Mouse (Mus musculus) stomach, embryonic 14.5 days (tissue): Measurements from ENCODE around the gene Sufu. TPM values are rescaled to one million over a fixed set of nuclear protein-coding genes. Genes with fewer than 3 reads are reported as not detected.

Experiments
- ATAC-seq: fragments of 200-750 bp; cut with Nextera tagmentation; 2 replicates; pipeline ENCODE4 v1.8.0; 2017; ENCODE audit warnings: low read depth, moderate TSS enrichment; ENCODE audit not compliant: insufficient number of reproducible peaks, insufficient read depth, low FRiP score
- H3K27ac ChIP-seq: fragments of 300-500 bp; sonication (generic); 2 replicates; pipeline ENCODE4 v1.5.1; 2014; ENCODE audit warnings: mild to moderate bottlenecking, low read length, moderate library complexity, mixed read lengths
- H3K27me3 ChIP-seq: fragments of 300-500 bp; sonication (generic); 2 replicates; pipeline ENCODE4 v1.6.1; 2014; ENCODE audit warnings: low read length, control low read depth, mixed read lengths; ENCODE audit not compliant: control insufficient read depth, insufficient read depth
- H3K36me3 ChIP-seq: fragments of 300-500 bp; sonication (generic); 2 replicates; pipeline ENCODE4 v1.6.1; 2014; ENCODE audit warnings: mild to moderate bottlenecking, control low read depth, low read length, moderate library complexity, mixed read lengths; ENCODE audit not compliant: control insufficient read depth, insufficient read depth
- H3K4me1 ChIP-seq: fragments of 300-500 bp; sonication (generic); 2 replicates; pipeline ENCODE4 v1.6.1; 2014; ENCODE audit warnings: low read length, control low read depth, mixed read lengths; ENCODE audit not compliant: control insufficient read depth, insufficient read depth
- H3K4me2 ChIP-seq: fragments of 300-500 bp; sonication (generic); replicated peaks from 2 replicates; pipeline ENCODE4 v1.6.1; 2014; ENCODE audit warnings: low read depth, low read length, control low read depth
- H3K4me3 ChIP-seq: fragments of 300-500 bp; sonication (generic); 2 replicates; pipeline ENCODE4 v1.5.1; 2014; ENCODE audit warnings: low read depth, low read length, control low read depth
- H3K9ac ChIP-seq: fragments of 300-500 bp; sonication (generic); replicated peaks from 2 replicates; pipeline ENCODE4 v1.6.1; 2014; ENCODE audit warnings: low read depth, mild to moderate bottlenecking, control low read depth, low read length, moderate library complexity, mixed read lengths
- H3K9me3 ChIP-seq: fragments of 300-500 bp; sonication (generic); 2 replicates; pipeline ENCODE4 v1.6.1; 2016; ENCODE audit warnings: low read depth, low read length, control low read depth; ENCODE audit not compliant: control insufficient read depth
- WGBS: fragments of 180-500 bp; shearing (Covaris S2); extraction: QIAGEN DNeasy Blood & Tissue Kit; methylation state at CpG from one replicate; pipeline ENCODE4 v1.1.7; 2014; 5-methylcytosine and 5-hydroxymethylcytosine counted together
- polyA plus RNA-seq: library from polyadenylated mRNA; unstranded; fragments of >200 nt; fragmentation: Nextera tagmentation; extraction: Ambion mirVana; gene quantifications from 2 replicates; pipeline ENCODE4 v1.2.1, GENCODE M21; 2014

Gene Sufu
- polyA plus RNA-seq, 1 experiment from 2014 or later, result 35.4 TPM

GRCm38 (mm10) chr19:46375489-46375888 is 21.2 kb upstream of the Sufu start:
- WGBS, result 56% methylated on average over 5 of the region's 5 CpGs

GRCm38 (mm10) chr19:46375891-46376290 is 20.8 kb upstream of the Sufu start:
- no peak for ATAC-seq
- Histone ChIP-seq H3K9ac (no peak overlapping the region), H3K4me2 (no peak overlapping the region), H3K36me3 (peaks cover 36% of the 10 kb centered on the region), H3K4me3 (no peak overlapping the region), H3K27me3 (no peaks in the 10 kb centered on the region), H3K4me1 (no peaks in the 10 kb centered on the region), H3K27ac (no peak overlapping the region), H3K9me3 (no peaks in the 10 kb centered on the region)
- 17% methylated on average over 4 of the region's 4 CpGs for WGBS

More at GRCm38 (mm10) chr19:46375489-46375888, 21.2 kb upstream of the Sufu start:
- Histone ChIP-seq H3K4me1 (no peaks in the 10 kb centered on the region), H3K9ac (no peak overlapping the region), H3K9me3 (no peaks in the 10 kb centered on the region), H3K4me3 (no peak overlapping the region), H3K27ac (no peak overlapping the region), H3K36me3 (peaks cover 32% of the 10 kb centered on the region), H3K27me3 (no peaks in the 10 kb centered on the region), H3K4me2 (no peak overlapping the region)
- no peak for ATAC-seq

GRCm38 (mm10) chr19:46382275-46382674 is 14.4 kb upstream of the Sufu start:
- Histone ChIP-seq H3K9me3 (no peaks in the 10 kb centered on the region), H3K4me3 (no peak overlapping the region), H3K4me2 (no peak overlapping the region), H3K36me3 (peaks cover 86% of the 10 kb centered on the region), H3K27ac (no peak overlapping the region), H3K9ac (no peak overlapping the region), H3K27me3 (no peaks in the 10 kb centered on the region), H3K4me1 (no peaks in the 10 kb centered on the region)
- ATAC-seq, result no peak
- 90% methylated on average over 9 of the region's 9 CpGs for WGBS

- H3K27me3 ChIP-seq, result no peaks in the 10 kb centered on the region
- no peak overlapping the region for H3K9ac ChIP-seq
- no peak overlapping the region for H3K4me3 ChIP-seq
- no peak overlapping the region for H3K27ac ChIP-seq
- ATAC-seq, result no peak
- peaks cover 13% of the 10 kb centered on the region; the same call in 1 of the 2 replicates for H3K4me1 ChIP-seq
- no peaks in the 10 kb centered on the region for H3K9me3 ChIP-seq
- no peak overlapping the region for H3K4me2 ChIP-seq
- peaks cover 26% of the 10 kb centered on the region for H3K36me3 ChIP-seq
- WGBS, result 84% methylated on average over 5 of the region's 5 CpGs
These were observed 6.8 kb upstream of the Sufu start for GRCm38 (mm10) chr19:46389872-46390271.

GRCm38 (mm10) chr19:46392018-46392417 is 4.7 kb upstream of the Sufu start:
- no peak overlapping the region for H3K9ac ChIP-seq
- no peaks in the 10 kb centered on the region for H3K27me3 ChIP-seq
- no peak overlapping the region for H3K4me3 ChIP-seq
- no peak overlapping the region for H3K27ac ChIP-seq
- H3K4me2 ChIP-seq, result no peak overlapping the region
- 43% methylated on average over 4 of the region's 4 CpGs for WGBS
- peaks cover 16% of the 10 kb centered on the region; the same call in 1 of the 2 replicates for H3K4me1 ChIP-seq
- no peak for ATAC-seq
- H3K36me3 ChIP-seq, result peaks cover 16% of the 10 kb centered on the region
- H3K9me3 ChIP-seq, result no peaks in the 10 kb centered on the region

GRCm38 (mm10) chr19:46394712-46395108 is 2.0 kb upstream of the Sufu start:
- Histone ChIP-seq H3K27me3 (no peaks in the 10 kb centered on the region), H3K36me3 (peaks cover 6% of the 10 kb centered on the region), H3K9ac (0 out of 2 replicates have a peak overlapping the region, but pooled peaks have one; percentile 18), H3K4me2 (peak overlapping the region; percentile 93), H3K4me1 (peaks cover 31% of the 10 kb centered on the region), H3K27ac (no peak overlapping the region; the same call in 1 of the 2 replicates), H3K4me3 (peak overlapping the region; percentile 90), H3K9me3 (no peaks in the 10 kb centered on the region)
- ATAC-seq, result no peak
- WGBS, result 6% methylated on average over 10 of the region's 10 CpGs

GRCm38 (mm10) chr19:46395109-46396009 is 1.3 kb upstream of the Sufu start, which contains the start of gene Actr1a:
Actr1a (minus strand) TSS chr19:46395748.
- H3K9ac ChIP-seq, result peak within 1 kb of the TSS; percentile 63
- H3K4me3 ChIP-seq, result peak within 1 kb of the TSS; percentile 90
- H3K27ac ChIP-seq, result peak within 1 kb of the TSS; percentile 73
- H3K4me1 ChIP-seq, result peaks cover 31% of the 10 kb centered on the region
- under 1% methylated on average over 51 of the region's 51 CpGs for WGBS
- H3K36me3 ChIP-seq, result peaks cover 6% of the 10 kb centered on the region
- no peaks in the 10 kb centered on the region for H3K27me3 ChIP-seq
- peak; percentile 96 for ATAC-seq
- H3K9me3 ChIP-seq, result no peaks in the 10 kb centered on the region
- peak within 1 kb of the TSS; percentile 93 for H3K4me2 ChIP-seq

- peaks cover 31% of the 10 kb centered on the region for H3K4me1 ChIP-seq
These were observed 587 bp upstream of the Sufu start for GRCm38 (mm10) chr19:46396109-46396508.

More at GRCm38 (mm10) chr19:46396109-46396508, 587 bp upstream of the Sufu start:
- 11% methylated on average over 8 of the region's 8 CpGs for WGBS
- ATAC-seq, result no peak
- no peaks in the 10 kb centered on the region for H3K27me3 ChIP-seq
- no peak overlapping the region; the same call in 1 of the 2 replicates for H3K9ac ChIP-seq
- H3K9me3 ChIP-seq, result no peaks in the 10 kb centered on the region
- peak overlapping the region; percentile 90 for H3K4me3 ChIP-seq
- H3K4me2 ChIP-seq, result peak overlapping the region; percentile 33
- peaks cover 4% of the 10 kb centered on the region for H3K36me3 ChIP-seq
- H3K27ac ChIP-seq, result no peak overlapping the region
